In the genomic region with DNA sequence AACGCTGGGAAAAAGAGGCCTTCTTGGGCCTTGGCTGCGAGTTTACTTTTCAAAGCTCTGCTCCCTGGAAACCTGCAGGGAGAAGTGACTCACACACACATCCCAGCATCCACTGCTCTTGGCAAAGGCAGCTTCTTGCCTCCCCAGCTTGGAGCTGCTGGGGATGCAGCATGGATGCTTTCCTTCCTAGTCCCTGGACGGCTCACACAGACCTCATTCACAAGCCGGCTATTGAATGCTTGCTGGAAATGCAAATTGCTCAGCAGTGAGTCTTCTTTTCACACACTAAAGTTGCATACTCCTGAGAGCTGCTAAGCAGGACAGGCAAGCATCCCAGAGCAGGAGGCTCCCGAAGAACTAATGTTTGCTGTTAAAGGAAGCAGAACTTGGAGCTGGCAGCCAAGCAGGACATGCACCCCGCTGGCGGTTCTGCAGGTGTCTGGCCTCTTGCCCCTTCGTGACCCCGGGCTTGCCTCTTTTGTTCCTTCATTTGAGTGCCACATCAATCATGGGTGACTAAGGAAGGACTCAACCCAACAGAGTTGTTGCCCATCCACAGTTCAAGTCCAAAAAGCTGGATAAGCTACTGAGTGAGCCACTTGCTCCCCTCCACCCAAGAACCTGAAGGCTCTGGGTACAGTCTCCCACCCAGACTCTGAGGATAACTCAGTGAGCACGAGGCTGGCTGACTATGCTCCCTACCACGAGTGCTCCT, we compare ENCODE assay signal across 10 mouse cellular contexts. TPM values are rescaled to one million over a fixed set of nuclear protein-coding genes. Genes with fewer than 3 reads are reported as not detected.
DNase-seq lines count a peak whose midpoint lies in the region; TF ChIP-seq lines count a peak whose summit lies in the region.
"Had no signal": no experiment of that assay in that cellular context is flagged by ENCODE, and none has a peak within 500 bp of the region (broad histone marks: within the 10 kb centered on the region; RNA-seq: fewer than 3 reads in every experiment).

No protein-coding gene starts in this region.

- no peaks in the 10 kb centered on the region for H3K36me3 ChIP-seq in kidney, adult 2 months (ENCODE audit: control insufficient read depth, insufficient read depth, low read length)

- TF ChIP-seq CTCF in kidney, adult 2 months (conservative IDR thresholded peaks at IDR 0.05; ENCODE audit: insufficient read depth, insufficient read length, low read depth, low read length), result no peak

- no peaks in the 10 kb centered on the region for H3K27me3 ChIP-seq in kidney, adult 2 months (replicated peaks; ENCODE audit: control insufficient read depth, insufficient read depth, low read length)

- H3K4me3 ChIP-seq in kidney, adult 2 months (ENCODE audit: insufficient read depth, low read depth, low read length), result no peak overlapping the region

- H3K27ac ChIP-seq in kidney, adult 2 months (ENCODE audit: insufficient read depth, low read depth, low read length), result no peak overlapping the region

- WGBS in kidney, adult 2 months, result 35% methylated on average over 11 of the region's 11 CpGs

- H3K4me1 ChIP-seq in kidney, adult 2 months (ENCODE audit: control insufficient read depth, insufficient read depth, low read length), result no peaks in the 10 kb centered on the region

- TF ChIP-seq POLR2A in kidney, adult 2 months (IDR thresholded peaks at IDR 0.05; ENCODE audit: low read depth, low read length), result no peak

- peak; percentile 85 for DNase-seq in right cerebral cortex, adult 18-20 months
- DNase-seq in right cerebral cortex, postnatal 4 days, result no peak
- peak; percentile 60 to 77 for DNase-seq in frontal cortex, postnatal 10 days (ENCODE audit: low spot score in 2 of 2)
- peak; percentile 24 for DNase-seq in mesoderm, embryonic 11.5 days (ENCODE audit: low read depth, low spot score)
- DNase-seq in telencephalon, adult 2 months (ENCODE audit: low read depth, low spot score), result peak; percentile 86
- no peak for DNase-seq in urinary bladder, postnatal 14 days (ENCODE audit: low spot score)
- DNase-seq in testis, postnatal 14 days (ENCODE audit: low spot score), result no peak
- no peak for DNase-seq in kidney, adult 2 months

RNA-seq across cellular contexts. Expression of a gene that starts 13.2 kb away (rescaled TPM):
- 0.13 and 0.20 TPM in 2 replicates for polyA plus RNA-seq in kidney, adult 2 months (2012; rRNA removed)

RNA-seq across cellular contexts. Expression of a gene that starts 15.8 kb away (rescaled TPM):
- 0.33 and 0.39 TPM in 2 replicates for polyA plus RNA-seq in kidney, adult 2 months (2012; rRNA removed)
- polyA plus RNA-seq: limb, embryonic 11.5 days; small intestine, adult 2 months had no signal

RNA-seq across cellular contexts. Expression of a gene that starts 31.8 kb away (rescaled TPM):
- 61.2 and 64.4 TPM in 2 replicates for polyA plus RNA-seq in kidney, adult 2 months (2012; rRNA removed)

Comparison
In these comparisons a context has a peak if more than half of its experiments do, and no peak if none do; other contexts are left out.
1. DNase-seq: peak in right cerebral cortex, adult 18-20 months (single experiment), frontal cortex, postnatal 10 days (2 of 2), mesoderm, embryonic 11.5 days (single experiment) and telencephalon, adult 2 months (single experiment); none in right cerebral cortex, postnatal 4 days (single experiment), urinary bladder, postnatal 14 days (single experiment), testis, postnatal 14 days (single experiment) and kidney, adult 2 months (single experiment).